Mouse (Mus musculus): Measurements from ENCODE around the gene Ugt1a1. TPM values are rescaled to one million over a fixed set of nuclear protein-coding genes. Genes with fewer than 3 reads are reported as not detected.

Gene Ugt1a1
- polyA plus RNA-seq, 1 experiment, result not detected

- Histone ChIP-seq H3K79me3 (ENCODE audit: low read depth) (no peaks in the 10 kb centered on the region), H3K36me3 (ENCODE audit: control insufficient read depth, insufficient read depth) (no peaks in the 10 kb centered on the region), H3K27me3 (ENCODE audit: control insufficient read depth, insufficient read depth, insufficient read length) (peaks cover 9% of the 10 kb centered on the region), H3K4me3 (ENCODE audit: insufficient read depth, poor library complexity, severe bottlenecking) (no peak overlapping the region), H3ac (ENCODE audit: control insufficient read depth, insufficient read length, low read depth) (no peak overlapping the region), H3K79me2 (ENCODE audit: control insufficient read depth, insufficient read depth) (no peaks in the 10 kb centered on the region)
- no peak for TF ChIP-seq FOSL1 (IDR thresholded peaks at IDR 0.05; ENCODE audit: insufficient read depth, low read length, poor library complexity, severe bottlenecking)
- TF ChIP-seq USF1 (IDR thresholded peaks at IDR 0.05; ENCODE audit: low read depth), result no peak
- no peak for TF ChIP-seq CEBPB (IDR thresholded peaks at IDR 0.05; ENCODE audit: low read depth)
- no peak for TF ChIP-seq CTCF (IDR thresholded peaks at IDR 0.05; ENCODE audit: control insufficient read depth, insufficient read depth, insufficient read length)
- no peak for TF ChIP-seq MAX (IDR thresholded peaks at IDR 0.05)
- no peak for TF ChIP-seq MYOG (IDR thresholded peaks at IDR 0.05; ENCODE audit: control insufficient read depth, extremely low read depth, insufficient read length)
- TF ChIP-seq MYOD1 (IDR thresholded peaks at IDR 0.05; ENCODE audit: control insufficient read depth, insufficient read length, low read depth), result no peak
Measured at GRCm38 (mm10) chr1:88225741-88226140, 14.0 kb downstream of the Ugt1a1 start.

GRCm38 (mm10) chr1:88226670-88227379, 15.1 kb downstream of the Ugt1a1 start, which contains the start of gene Mroh2a:
Gene Mroh2a (plus strand): TSS chr1:88226986.
- Histone ChIP-seq H3ac (ENCODE audit: control insufficient read depth, insufficient read length, low read depth) (no peak within 1 kb of the TSS), H3K79me2 (ENCODE audit: control insufficient read depth, insufficient read depth) (no peaks in the 10 kb centered on the region), H3K79me3 (ENCODE audit: low read depth) (no peaks in the 10 kb centered on the region), H3K36me3 (ENCODE audit: control insufficient read depth, insufficient read depth) (no peaks in the 10 kb centered on the region), H3K27me3 (ENCODE audit: control insufficient read depth, insufficient read depth, insufficient read length) (peaks cover 10% of the 10 kb centered on the region), H3K4me3 (ENCODE audit: insufficient read depth, poor library complexity, severe bottlenecking) (no peak within 1 kb of the TSS)
- TF ChIP-seq CTCF (IDR thresholded peaks at IDR 0.05; ENCODE audit: control insufficient read depth, insufficient read depth, insufficient read length), result no peak
- TF ChIP-seq FOSL1 (IDR thresholded peaks at IDR 0.05; ENCODE audit: insufficient read depth, low read length, poor library complexity, severe bottlenecking), result no peak
- no peak for TF ChIP-seq MYOG (IDR thresholded peaks at IDR 0.05; ENCODE audit: control insufficient read depth, extremely low read depth, insufficient read length)
- TF ChIP-seq USF1 (IDR thresholded peaks at IDR 0.05; ENCODE audit: low read depth), result no peak
- no peak for TF ChIP-seq MAX (IDR thresholded peaks at IDR 0.05)
- no peak for TF ChIP-seq CEBPB (IDR thresholded peaks at IDR 0.05; ENCODE audit: low read depth)
- TF ChIP-seq MYOD1 (IDR thresholded peaks at IDR 0.05; ENCODE audit: control insufficient read depth, insufficient read length, low read depth), result no peak

GRCm38 (mm10) chr1:88227482-88227881, 15.7 kb downstream of the Ugt1a1 start:
- no peak overlapping the region for H3K4me3 ChIP-seq (ENCODE audit: insufficient read depth, poor library complexity, severe bottlenecking)

GRCm38 (mm10) chr1:88228121-88228520, 16.4 kb downstream of the Ugt1a1 start:
- Histone ChIP-seq H3K4me3 (ENCODE audit: insufficient read depth, poor library complexity, severe bottlenecking) (no peak overlapping the region), H3K79me2 (ENCODE audit: control insufficient read depth, insufficient read depth) (no peaks in the 10 kb centered on the region), H3K79me3 (ENCODE audit: low read depth) (no peaks in the 10 kb centered on the region), H3ac (ENCODE audit: control insufficient read depth, insufficient read length, low read depth) (no peak overlapping the region), H3K36me3 (ENCODE audit: control insufficient read depth, insufficient read depth) (no peaks in the 10 kb centered on the region), H3K27me3 (ENCODE audit: control insufficient read depth, insufficient read depth, insufficient read length) (peaks cover 16% of the 10 kb centered on the region)
- TF ChIP-seq MAX (IDR thresholded peaks at IDR 0.05) (no peak), USF1 (IDR thresholded peaks at IDR 0.05; ENCODE audit: low read depth) (no peak), CTCF (IDR thresholded peaks at IDR 0.05; ENCODE audit: control insufficient read depth, insufficient read depth, insufficient read length) (no peak), MYOD1 (IDR thresholded peaks at IDR 0.05; ENCODE audit: control insufficient read depth, insufficient read length, low read depth) (no peak), CEBPB (IDR thresholded peaks at IDR 0.05; ENCODE audit: low read depth) (no peak), FOSL1 (IDR thresholded peaks at IDR 0.05; ENCODE audit: insufficient read depth, low read length, poor library complexity, severe bottlenecking) (no peak), MYOG (IDR thresholded peaks at IDR 0.05; ENCODE audit: control insufficient read depth, extremely low read depth, insufficient read length) (no peak)

More at GRCm38 (mm10) chr1:88227482-88227881, 15.7 kb downstream of the Ugt1a1 start:
- H3K27me3 ChIP-seq (ENCODE audit: control insufficient read depth, insufficient read depth, insufficient read length), result peaks cover 15% of the 10 kb centered on the region
- no peaks in the 10 kb centered on the region for H3K79me3 ChIP-seq (ENCODE audit: low read depth)
- H3ac ChIP-seq (ENCODE audit: control insufficient read depth, insufficient read length, low read depth), result no peak overlapping the region
- H3K36me3 ChIP-seq (ENCODE audit: control insufficient read depth, insufficient read depth), result no peaks in the 10 kb centered on the region
- H3K79me2 ChIP-seq (ENCODE audit: control insufficient read depth, insufficient read depth), result no peaks in the 10 kb centered on the region
- TF ChIP-seq CEBPB (IDR thresholded peaks at IDR 0.05; ENCODE audit: low read depth), result no peak
- no peak for TF ChIP-seq MYOD1 (IDR thresholded peaks at IDR 0.05; ENCODE audit: control insufficient read depth, insufficient read length, low read depth)
- TF ChIP-seq MAX (IDR thresholded peaks at IDR 0.05), result no peak
- TF ChIP-seq USF1 (IDR thresholded peaks at IDR 0.05; ENCODE audit: low read depth), result no peak
- no peak for TF ChIP-seq MYOG (IDR thresholded peaks at IDR 0.05; ENCODE audit: control insufficient read depth, extremely low read depth, insufficient read length)
- TF ChIP-seq FOSL1 (IDR thresholded peaks at IDR 0.05; ENCODE audit: insufficient read depth, low read length, poor library complexity, severe bottlenecking), result no peak
- no peak for TF ChIP-seq CTCF (IDR thresholded peaks at IDR 0.05; ENCODE audit: control insufficient read depth, insufficient read depth, insufficient read length)

- Histone ChIP-seq H3ac (ENCODE audit: control insufficient read depth, insufficient read length, low read depth) (no peak overlapping the region), H3K79me2 (ENCODE audit: control insufficient read depth, insufficient read depth) (no peaks in the 10 kb centered on the region), H3K27me3 (ENCODE audit: control insufficient read depth, insufficient read depth, insufficient read length) (peaks cover 25% of the 10 kb centered on the region), H3K4me3 (ENCODE audit: insufficient read depth, poor library complexity, severe bottlenecking) (no peak overlapping the region), H3K79me3 (ENCODE audit: low read depth) (no peaks in the 10 kb centered on the region), H3K36me3 (ENCODE audit: control insufficient read depth, insufficient read depth) (no peaks in the 10 kb centered on the region)
- no peak for TF ChIP-seq USF1 (IDR thresholded peaks at IDR 0.05; ENCODE audit: low read depth)
- no peak for TF ChIP-seq FOSL1 (IDR thresholded peaks at IDR 0.05; ENCODE audit: insufficient read depth, low read length, poor library complexity, severe bottlenecking)
- TF ChIP-seq CEBPB (IDR thresholded peaks at IDR 0.05; ENCODE audit: low read depth), result no peak
- no peak for TF ChIP-seq MYOG (IDR thresholded peaks at IDR 0.05; ENCODE audit: control insufficient read depth, extremely low read depth, insufficient read length)
- no peak for TF ChIP-seq MAX (IDR thresholded peaks at IDR 0.05)
Measured at GRCm38 (mm10) chr1:88229566-88229965, 17.8 kb downstream of the Ugt1a1 start.
